Mouse (Mus musculus): Measurements from ENCODE around the gene 9030624G23Rik. TPM values are rescaled to one million over a fixed set of nuclear protein-coding genes. Genes with fewer than 3 reads are reported as not detected.
"Not testable (repeated sequence)": the region's sequence is repeated elsewhere in the genome, so short reads cannot be mapped to it uniquely, and the experiment has no call there.

The 9030624G23Rik gene
- total RNA-seq (2014; rRNA removed; ENCODE audit: low replicate concordance) (0.38 and 1.2 TPM in 2 replicates), polyA plus RNA-seq (2015; fragmentation: Nextera tagmentation; extraction: Ambion mirVana) (0.97 and 1.3 TPM in 2 replicates)

- peak within 1 kb of the TSS; percentile 47 for H3K4me3 ChIP-seq (ENCODE audit: low read depth, low read length)
- WGBS, result under 1% methylated on average over 25 of the region's 39 CpGs
- peak within 1 kb of the TSS; percentile 51 for H3K4me2 ChIP-seq (ENCODE audit: low read depth, low read length)
- H3K9me3 ChIP-seq (replicated peaks; ENCODE audit: control insufficient read depth, low read length); H3K36me3 ChIP-seq (replicated peaks; ENCODE audit: control insufficient read depth, insufficient read depth, low read length); H3K27ac ChIP-seq (ENCODE audit: low read depth); H3K27me3 ChIP-seq (ENCODE audit: control insufficient read depth, insufficient read depth, low read length); H3K4me1 ChIP-seq (ENCODE audit: control insufficient read depth, insufficient read depth); ATAC-seq (ENCODE audit: insufficient read depth, low read depth); H3K9ac ChIP-seq (replicated peaks; ENCODE audit: low read depth, low read length): not testable (repeated sequence)
- DNase-seq (ENCODE audit: low spot score), result peak; percentile 3
Observed at GRCm38 (mm10) chr12:24097108-24097520, at the start of gene 9030624G23Rik. TSS of gene 9030624G23Rik (minus strand) at chr12:24097246.

- not testable (repeated sequence) for H3K4me3 ChIP-seq (ENCODE audit: low read depth, low read length); H3K4me1 ChIP-seq (ENCODE audit: control insufficient read depth, insufficient read depth); H3K9me3 ChIP-seq (replicated peaks; ENCODE audit: control insufficient read depth, low read length); H3K4me2 ChIP-seq (ENCODE audit: low read depth, low read length); H3K27me3 ChIP-seq (ENCODE audit: control insufficient read depth, insufficient read depth, low read length); H3K36me3 ChIP-seq (replicated peaks; ENCODE audit: control insufficient read depth, insufficient read depth, low read length); DNase-seq (ENCODE audit: low spot score); ATAC-seq (ENCODE audit: insufficient read depth, low read depth); H3K27ac ChIP-seq (ENCODE audit: low read depth); H3K9ac ChIP-seq (replicated peaks; ENCODE audit: low read depth, low read length)
- WGBS, result 91% methylated on average over 2 of the region's 5 CpGs
Observed at GRCm38 (mm10) chr12:24083096-24083495, 13.9 kb downstream of the 9030624G23Rik start.

Measured in heart, postnatal 0 days (tissue).